Mouse (Mus musculus) embryo, embryonic 9.5 days (tissue): ENCODE results near the gene Tbc1d8.

Source experiments
- DNase-seq: peaks from one replicate; pipeline ENCODE4 v3.0.0-alpha.2; 2017; ENCODE audit errors: extremely low spot score

The Tbc1d8 gene

DNA sequence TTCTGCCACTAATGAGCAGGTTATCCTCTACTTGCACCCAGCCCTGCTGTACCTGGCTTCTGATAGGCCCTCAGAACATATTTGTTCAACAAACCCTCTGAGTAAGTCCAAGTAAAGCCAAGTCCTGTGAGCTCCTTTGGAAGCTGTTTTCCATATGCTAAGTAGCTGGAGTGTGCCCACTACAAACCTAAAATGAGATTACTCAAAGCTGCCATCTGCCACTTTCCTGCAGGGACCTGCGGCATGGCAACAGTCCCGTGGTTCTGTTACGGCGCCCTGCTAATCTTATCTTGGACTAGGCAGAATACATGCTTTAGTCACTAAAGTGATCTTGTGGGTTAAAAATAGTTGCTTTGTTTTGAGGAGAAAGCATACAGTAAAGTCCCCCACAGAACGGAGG lies 32.4 kb downstream of the Tbc1d8 start:
- no peak for DNase-seq

DNA sequence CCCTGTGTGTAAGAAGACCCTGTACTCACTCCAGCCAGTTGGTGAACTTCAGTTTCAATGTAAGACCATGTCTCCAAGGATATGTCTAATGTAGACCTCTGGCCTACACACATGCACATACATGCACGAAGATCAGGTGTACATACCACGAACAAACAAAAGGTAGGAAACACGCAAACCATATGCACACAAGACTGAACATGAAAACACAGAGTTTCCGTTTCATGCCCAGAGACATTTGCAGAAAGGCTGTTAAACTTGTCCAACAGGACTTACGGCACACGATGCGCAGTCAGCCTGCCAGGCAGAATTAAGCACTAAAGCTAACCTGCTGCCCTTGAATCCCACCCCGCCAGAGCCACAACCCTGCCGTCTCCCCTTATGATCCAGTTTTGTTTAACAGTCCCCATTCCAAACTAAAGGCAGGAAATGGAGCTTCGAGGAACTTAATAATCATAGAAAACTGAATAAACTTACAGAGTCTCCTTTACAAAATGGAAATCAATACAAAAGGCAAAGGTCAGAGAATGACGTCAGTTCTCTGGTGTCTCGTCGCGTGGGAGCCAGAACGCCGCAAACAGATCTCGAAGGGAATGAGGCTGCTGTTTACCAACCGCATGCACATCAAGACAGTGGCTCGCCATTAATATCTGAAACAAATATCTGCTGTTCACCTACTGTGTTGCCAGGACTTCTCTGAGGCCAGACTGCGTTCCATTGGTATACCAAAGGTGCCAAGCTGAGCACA lies 33.1 kb downstream of the Tbc1d8 start:
- DNase-seq: no peak

DNA sequence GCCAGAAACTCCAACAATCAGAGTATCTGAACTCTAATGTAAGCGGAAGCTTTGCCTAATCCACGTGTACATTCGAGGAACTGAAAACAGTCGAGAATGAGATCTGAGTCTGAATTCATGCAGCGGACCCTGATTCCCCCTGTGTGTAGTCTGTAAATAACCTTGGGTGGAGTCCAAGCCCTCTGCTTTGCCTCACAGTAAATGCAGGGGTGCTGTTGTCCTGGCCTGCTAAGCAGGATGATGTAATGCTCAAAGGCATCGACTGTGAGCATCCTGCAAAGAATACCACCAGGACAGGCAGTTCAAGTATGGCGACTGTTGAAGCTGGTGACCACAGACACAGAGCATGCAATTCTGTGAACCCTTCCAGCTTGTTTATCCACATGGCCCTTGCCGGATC lies 34.8 kb downstream of the Tbc1d8 start:
- DNase-seq: no peak

DNA sequence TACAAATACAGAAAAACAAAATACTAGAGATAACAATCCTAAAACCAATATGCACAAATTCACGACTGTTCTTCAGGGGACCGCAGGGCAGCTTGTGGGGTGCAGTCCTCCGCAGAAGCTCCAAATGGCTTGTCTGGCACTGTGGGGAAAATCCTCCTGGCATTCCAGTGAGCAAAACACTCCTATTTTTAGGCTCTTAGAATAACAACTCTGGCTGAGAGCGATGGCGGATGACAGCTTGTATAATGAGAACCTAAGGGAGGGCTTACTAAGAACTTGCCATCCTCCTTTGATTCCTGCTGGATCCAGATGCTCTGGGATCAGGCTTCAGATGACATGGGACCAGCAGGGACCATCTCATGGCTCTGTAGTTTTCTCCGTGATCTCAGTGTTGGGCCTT lies 36.9 kb downstream of the Tbc1d8 start:
- DNase-seq: no peak

DNA sequence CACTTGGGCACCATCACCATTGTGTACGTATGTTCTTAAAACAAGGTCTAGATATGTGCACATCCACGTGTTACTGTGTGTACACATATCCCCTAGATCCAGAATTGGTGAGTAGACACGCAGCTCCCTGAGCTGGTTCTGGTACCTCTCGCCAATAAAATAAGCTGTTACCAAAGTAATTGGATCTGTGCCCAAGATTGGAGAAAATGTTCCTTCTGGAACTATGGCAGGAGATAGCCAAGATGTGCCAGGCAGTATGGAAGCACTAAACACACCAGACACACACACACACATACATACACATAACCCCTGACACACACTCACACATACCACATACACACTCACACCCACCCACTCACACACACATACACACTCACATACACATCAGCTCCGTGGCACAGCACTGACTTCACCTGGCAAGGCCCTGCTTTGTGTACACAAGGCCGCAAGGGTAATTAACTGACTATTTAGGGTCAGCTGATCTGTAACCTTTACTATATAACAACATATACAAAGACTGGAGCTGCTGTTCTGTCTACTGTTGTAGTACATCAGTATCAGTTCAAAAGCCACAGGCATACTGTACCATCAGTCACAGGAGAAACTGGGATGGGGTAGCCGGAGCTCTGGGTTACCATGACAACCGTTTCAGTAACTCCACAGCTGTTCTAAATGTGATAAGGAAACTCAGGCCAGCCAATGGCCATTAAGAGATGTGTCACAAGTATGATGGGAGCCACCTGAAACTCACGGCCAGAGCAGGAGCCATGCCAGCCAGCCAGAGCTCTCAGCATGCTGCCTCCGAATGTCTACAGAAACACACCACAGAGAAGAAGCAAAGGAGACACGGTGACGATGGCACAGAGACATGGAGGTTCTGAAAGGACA lies 38.6 kb downstream of the Tbc1d8 start:
- no peak for DNase-seq

DNA sequence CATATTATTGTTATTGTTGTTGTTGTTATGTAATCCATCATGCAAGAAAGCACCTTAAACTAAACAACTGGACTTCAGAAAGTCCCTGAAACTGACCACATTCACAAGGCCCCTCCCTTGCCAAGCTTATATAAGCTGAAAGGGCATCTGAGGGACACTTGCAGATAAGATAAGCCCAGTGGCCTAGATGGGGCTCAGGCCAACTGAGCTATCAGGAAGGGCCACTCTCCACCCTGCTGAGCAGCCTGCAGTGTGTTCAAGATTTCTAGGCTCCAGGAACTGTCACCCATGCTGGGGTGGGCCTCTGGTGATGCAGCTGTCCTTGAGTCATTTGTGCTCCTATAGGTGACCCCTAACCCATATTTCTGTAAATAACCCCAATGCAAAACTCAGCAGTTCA lies 39.9 kb downstream of the Tbc1d8 start:
- DNase-seq: no peak

DNA sequence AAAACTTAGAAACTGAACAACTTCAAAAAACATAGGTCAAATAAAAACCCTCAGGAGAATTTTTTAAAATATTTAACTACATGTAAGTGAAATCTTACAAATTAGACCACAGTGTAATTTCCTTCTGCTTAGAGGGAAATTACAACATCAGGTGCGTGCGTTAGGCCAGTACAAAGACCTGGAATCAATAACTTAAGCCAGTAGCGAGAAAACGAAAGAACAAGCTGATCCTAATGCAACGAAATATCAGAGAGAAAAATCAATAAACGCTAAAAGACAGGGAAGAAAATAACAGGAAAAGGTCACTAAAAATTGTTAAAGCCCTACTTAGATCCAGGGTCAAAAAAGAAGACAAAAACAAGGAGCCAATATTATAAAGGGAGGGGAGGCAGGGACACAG lies 44.3 kb downstream of the Tbc1d8 start:
- DNase-seq: no peak

DNA sequence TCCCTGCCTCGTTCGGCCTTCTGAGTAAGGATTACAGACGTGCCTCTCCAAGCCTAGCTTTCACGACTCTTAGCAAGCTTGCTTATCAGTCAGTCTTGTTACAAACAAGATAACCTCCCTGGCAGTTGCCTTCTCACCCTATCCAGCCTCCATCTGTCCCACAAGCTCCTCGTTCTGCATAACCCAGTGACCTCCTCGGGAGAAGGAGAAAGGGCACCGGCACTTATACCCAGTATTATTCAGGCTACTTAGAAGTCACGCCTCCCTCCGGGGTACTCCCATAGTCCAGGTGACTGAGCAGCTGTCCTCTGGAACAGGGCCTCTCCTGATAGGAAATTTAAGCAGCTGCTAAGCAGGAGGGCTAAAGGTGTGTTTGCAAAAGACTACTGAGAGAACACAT lies 48.5 kb downstream of the Tbc1d8 start:
- no peak for DNase-seq

DNA sequence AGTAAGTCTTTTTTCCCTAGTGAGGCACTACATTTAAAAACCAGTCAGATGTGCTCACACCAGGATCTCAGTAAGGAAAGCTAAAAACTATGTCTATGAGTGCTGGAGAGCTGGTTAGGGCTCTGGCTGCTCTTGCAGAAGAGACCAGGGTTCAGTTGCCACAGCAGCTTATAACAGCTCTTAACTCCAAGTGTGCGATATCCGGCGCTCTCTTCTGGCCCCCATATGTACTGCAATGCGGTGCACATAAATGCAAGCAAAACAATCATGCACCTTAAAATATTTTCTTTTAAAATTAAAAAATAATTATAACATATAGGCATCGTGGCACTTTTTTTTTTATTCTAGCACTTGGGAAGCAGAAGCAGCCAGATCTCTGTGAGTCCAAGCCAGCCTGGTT lies 49.5 kb downstream of the Tbc1d8 start:
- no peak for DNase-seq

DNA sequence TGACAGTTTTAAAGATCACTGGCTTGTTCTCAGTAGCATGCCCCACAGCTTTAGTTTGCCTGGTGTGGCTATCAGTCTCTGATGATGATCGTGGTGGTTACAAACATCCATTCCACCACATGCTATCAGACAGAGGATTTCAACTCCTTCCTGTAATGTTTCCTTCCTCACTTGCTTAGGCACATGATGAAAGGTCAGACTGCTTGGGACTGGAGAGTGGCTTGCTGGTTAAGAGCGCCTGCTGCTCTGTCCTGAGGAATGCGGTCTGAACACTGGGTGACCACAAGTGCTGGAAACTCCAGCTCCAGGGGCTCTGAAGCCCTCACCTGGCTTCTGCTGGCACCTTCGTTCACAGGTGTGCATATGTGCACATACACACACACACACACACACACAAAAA lies 50.3 kb downstream of the Tbc1d8 start:
- no peak for DNase-seq

DNA sequence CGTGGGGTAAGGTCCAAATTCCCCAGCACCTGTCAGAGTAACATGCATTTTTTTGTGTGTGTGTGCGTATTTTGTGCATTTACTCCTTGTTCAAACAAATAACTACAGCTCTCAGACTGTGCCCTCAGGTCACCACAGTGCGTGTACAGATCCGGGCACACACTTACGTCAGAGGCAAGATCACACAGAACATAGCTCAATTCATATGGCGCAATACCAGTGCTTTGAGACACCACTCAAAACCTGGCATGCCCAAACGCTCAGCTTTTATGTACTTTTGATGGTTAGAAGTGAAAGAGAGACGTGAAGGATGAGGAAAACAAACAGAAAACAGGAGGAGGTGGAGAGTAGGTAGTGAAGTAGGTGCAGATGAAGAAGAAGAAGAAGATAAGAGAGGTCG lies 53.1 kb downstream of the Tbc1d8 start:
- DNase-seq: no peak

DNA sequence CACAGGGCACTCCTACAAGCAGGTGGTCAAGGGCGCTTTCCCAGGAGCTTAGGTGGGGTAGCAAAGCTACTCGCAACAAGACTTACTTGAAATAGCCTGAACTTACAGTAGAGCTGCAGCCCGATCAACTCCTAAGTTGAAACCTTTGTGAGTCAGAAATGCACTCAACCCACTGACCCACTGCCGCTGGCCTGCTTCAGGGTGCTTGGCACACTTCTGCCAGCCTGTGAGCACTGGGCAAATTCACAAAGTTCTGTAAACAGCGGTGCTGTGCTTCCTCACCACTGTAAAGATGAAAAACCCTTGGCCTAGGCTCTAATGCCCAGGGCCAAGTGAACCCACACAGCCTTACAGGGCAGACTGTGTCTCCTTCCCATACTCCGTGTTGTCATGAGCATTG lies 57.6 kb downstream of the Tbc1d8 start:
- no peak for DNase-seq

DNA sequence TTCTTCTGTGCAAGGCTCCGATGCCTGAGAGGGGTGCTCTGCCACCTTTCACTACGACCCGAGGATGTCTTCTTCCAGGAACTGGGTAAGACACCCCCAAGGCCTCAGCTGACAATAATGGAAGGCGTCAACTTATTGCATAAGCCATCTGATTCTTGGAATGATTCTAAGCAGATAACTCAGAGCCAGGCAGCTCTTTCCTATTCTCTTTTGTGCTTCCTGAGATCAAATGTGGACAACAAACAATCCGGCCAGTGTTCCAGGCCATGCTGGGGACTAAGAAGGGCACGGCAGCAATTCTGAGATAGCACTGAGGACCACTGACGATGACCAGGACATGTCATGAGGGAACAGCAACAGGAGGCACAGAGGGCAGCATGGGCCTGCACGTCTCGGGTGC lies 59.7 kb downstream of the Tbc1d8 start:
- no peak for DNase-seq

DNA sequence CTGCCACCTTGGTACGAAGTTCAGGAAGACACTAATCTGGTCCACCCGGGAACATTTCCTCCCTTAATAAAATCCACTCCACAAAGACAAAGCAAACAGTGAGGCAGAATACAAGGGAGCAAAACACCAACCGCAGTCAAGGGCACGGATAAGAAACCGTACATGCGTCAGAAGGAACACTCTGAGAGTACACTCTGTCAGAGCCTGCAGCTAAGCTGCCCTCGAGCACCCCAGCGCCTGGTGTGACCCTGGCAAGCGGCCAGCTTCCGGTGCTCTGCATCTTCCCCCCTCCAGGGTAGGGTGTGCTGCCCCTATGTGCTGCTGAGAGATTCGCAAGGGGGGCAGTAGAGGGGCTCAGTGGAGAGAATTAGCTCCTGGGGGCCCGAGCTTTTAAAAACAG lies 60.7 kb downstream of the Tbc1d8 start:
- DNase-seq: no peak

DNA sequence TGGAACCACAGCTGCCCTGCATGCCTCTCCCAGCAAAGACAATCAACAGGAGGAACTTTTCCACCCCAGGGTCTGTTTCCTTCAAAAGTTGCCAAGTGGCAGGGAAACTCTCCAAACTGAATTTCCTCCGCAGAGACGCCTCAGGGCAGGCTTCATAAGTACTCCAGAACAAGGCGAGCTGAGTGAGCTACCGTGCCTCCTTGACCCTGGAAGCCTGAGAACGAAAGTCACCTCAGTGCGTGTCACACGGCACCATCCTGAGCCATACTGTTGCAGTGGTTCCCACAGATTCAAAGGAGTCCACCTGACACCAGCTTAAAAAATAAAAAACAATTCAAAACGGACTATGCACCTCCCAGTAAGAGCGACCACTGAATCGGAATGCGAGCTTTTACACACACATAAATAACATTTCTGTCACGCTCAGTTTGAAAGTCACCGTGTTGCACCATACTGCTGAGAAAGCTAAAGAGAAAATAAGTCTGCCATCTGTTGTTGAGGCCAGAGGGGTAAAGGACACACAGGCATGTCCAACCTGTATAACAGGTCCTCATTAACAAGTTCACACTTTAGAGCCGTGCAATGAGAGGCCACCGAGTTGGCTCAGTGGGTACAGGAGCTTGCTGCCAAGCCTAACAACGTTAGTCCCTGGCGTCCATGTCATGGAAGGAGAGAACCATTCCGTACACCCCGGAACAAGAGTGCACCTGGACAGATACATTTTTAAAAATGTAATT lies 68.3 kb downstream of the Tbc1d8 start:
- DNase-seq: no peak

DNA sequence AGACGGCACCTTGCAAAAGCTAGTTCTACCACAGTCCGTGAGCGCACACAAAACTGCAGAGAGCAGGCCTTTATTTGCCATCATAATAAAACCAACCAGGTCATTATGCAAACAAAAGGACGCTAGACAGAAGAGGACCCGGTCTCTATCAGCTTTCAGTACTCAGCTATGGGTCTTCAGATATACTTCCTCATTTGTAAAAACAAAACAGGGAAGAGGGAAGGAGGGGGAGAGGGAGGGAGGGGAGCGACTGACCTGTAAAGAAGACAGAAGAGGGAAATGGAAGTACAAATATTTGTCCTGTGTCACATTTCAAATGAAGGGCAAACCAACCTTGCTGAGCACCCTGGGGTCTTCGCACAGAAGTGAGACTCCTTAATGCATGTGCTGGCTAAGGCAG lies 69.9 kb downstream of the Tbc1d8 start:
- DNase-seq: no peak

DNA sequence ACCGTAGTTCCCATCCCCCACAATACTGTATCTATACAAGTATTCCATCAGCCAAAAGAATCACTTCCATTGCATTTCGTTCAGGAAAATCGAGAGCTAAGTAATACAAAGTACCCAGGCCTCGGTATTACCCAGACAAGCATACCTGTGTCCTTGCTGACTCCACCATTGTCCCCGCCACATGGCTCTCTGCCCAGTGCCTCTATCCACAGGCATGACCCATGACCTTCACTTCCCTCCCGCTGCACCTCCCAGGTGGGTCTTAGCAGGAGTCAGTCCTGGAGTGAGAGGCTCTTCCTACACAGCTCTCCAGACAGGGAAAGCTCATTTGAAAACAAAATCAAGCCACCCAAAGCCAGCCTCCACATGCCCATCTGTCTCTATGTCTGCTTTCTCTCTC lies 70.4 kb downstream of the Tbc1d8 start:
- no peak for DNase-seq

DNA sequence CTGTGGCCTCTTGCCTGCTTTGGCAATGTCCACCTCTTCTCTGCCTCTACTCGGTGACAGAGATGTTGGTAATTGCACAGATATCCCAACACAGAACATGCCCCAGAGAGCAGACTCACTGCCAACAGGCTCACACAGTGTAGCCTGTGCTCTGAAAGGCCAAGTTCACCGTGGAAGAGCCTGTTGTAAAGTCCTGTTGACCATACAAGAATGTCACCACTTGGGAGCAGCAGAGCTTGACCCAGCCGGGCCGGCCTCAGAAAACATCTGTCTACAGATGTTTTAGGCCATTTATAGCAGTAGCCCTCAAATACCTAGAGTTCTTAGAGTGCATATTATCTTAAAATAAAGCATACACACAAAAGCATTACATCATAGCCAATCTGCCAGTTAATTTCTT lies 71.4 kb downstream of the Tbc1d8 start:
- DNase-seq: no peak

DNA sequence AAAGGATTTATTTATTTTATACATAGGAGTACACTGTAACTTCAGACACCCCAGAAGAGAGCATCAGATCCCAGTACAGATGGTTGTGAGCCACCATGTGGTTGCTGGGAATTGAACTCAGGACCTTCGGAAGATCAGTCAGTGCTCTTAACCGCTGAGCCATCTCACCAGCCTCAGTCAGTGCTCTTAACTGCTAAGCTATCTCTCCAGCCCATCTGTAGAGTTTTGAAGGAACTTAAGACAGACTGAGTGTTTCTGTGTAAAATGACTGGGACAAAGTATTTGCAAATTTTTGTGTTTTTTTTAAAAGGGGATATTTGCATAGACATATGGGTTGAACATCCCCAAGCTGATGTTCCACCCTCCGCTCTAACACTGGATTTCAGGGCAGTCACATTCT lies 78.4 kb downstream of the Tbc1d8 start:
- DNase-seq: no peak

DNA sequence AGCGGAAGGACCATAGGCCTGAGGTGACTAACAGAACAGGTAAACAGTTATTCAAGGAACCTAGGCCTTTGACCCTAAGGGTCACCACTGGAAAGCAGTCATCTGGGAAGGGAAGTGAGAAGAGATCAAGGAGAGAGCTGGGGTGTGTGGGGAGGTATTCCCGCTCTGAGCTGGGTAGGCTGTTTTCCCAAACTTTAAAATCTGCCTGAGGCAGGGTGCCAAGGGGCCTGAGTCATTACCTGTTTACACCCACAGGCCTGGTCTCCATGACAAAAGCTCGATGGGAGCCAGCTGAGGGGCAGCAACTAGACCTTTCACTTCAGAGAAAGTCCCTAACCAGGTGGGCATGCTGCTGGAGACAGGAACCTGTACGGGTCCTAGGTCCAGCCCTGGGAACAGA lies 79.3 kb downstream of the Tbc1d8 start:
- no peak for DNase-seq

DNA sequence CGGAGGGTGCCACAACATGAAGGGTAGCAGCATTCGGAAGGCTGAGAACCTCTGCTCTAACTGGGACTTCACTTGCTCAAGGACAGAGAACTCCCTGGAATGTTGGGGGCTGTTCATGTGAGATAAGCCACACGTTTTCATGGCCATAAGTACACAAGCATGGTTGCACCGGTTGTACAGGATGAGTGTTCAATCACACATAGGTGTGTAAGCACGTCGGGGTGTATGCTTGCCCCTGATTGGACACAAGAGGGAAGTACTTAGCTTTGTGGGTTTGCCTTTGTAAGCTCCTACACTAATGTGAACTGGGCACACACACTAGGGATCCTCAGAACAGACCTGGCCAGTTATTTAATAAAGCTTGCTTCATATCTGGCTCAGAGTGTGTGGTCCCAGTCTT lies 80.3 kb downstream of the Tbc1d8 start:
- no peak for DNase-seq

DNA sequence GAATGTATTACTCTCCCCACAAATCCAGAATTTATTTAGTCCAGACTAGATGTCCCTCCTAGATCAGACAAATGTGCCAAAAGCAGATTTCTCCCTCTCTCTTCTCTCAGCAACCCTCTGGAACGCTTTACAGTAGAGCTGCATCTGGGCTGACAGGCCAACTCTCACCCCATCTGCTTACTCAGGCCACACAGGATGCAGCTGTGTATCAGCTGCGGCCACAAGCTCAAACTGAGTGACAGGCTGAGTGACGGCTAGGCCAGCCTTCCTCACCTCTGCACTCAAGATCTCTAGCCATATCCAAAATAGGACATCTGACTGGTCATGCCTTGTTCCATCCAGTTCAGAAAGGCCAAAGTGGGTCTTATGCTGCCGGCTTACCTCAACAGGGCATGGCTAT lies 82.2 kb downstream of the Tbc1d8 start:
- no peak for DNase-seq

DNA sequence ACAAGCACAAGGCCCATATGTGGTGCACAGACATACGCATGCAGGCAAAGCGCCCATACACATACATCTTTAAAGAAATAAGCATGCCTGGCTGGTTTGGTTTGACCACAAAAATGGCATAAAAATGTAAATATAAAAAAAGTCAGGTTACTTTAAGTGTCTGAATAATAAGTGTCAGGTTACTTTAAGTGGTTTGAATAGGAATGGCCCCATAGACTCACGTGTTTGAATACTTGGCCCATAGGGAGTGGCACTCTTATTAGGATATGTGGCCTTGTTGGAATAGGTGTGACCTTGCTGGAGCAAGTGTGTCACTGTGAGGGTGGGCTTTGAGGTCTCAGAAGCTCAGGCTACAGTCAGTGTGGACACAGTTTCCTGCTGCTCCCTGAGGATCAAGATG lies 83.9 kb downstream of the Tbc1d8 start:
- no peak for DNase-seq
